Mouse (Mus musculus) myocyte (in vitro differentiated cells): ENCODE data around the gene Cldn14.

Experiments used
- E2F4 ChIP-seq: IDR thresholded peaks from one replicate; pipeline ENCODE4 v1.6.1; 2011; ENCODE audit warnings: mild to moderate bottlenecking, control low read depth, moderate library complexity; ENCODE audit not compliant: insufficient read depth
- MAX ChIP-seq: IDR thresholded peaks from one replicate; pipeline ENCODE4 v1.6.1; 2011; ENCODE audit warnings: low read depth, mild to moderate bottlenecking, control low read depth
- POLR2A ChIP-seq: IDR thresholded peaks from one replicate; pipeline ENCODE4 v1.6.1; 2011; ENCODE audit warnings: low read depth, mild to moderate bottlenecking, control low read depth, moderate library complexity; ENCODE audit not compliant: insufficient read length
- TCF12 ChIP-seq: IDR thresholded peaks from one replicate; pipeline ENCODE4 v1.6.1; 2011; ENCODE audit warnings: mild to moderate bottlenecking, control low read depth; ENCODE audit not compliant: poor library complexity, insufficient read depth, severe bottlenecking

DNA sequence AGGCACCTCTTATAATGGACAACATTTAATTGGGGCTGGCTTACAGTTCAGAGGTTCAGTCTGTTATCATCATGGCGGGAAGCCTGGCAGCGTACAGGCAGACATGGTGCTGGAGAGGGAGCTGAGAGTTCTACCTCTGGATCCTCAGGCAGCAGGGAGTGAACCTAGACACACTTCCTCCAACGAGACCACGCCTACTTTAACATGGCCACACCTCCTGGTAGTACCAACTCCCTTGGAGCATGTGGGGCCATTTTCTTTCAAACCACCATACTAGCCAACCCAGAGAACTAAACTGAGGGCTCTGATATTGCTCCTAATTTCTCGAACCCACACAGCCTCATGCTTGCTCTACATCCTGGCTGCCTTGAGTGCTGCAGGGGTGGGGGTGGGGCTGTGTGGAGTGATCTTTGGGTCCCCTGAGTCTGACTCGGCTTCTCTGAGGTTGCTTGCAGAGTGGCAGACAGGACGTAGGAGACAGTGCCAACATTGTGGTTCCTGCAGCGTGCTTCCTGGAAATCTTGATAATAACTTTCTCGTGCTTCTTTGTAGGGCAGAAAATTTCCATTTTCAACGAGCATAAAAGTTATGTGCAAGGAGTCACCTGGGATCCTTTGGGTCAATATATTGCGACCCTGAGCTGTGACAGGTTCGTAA is 117.6 kb downstream of the Cldn14 start:
- TF ChIP-seq POLR2A (no peak), TCF12 (no peak), E2F4 (no peak), MAX (no peak)
